Mouse (Mus musculus): ENCODE data around the gene Cnih1. TPM values are rescaled to one million over a fixed set of nuclear protein-coding genes. Genes with fewer than 3 reads are reported as not detected.
"Not testable (repeated sequence)": the region's sequence is repeated elsewhere in the genome, so short reads cannot be mapped to it uniquely, and the experiment has no call there.

Cnih1 gene
- 10 to 100 TPM; 54.7 to 55.2 TPM for total RNA-seq (2021)
- long read RNA-seq, experiment 1, transcript Cnih1-201 (5 exons, 1,538 nt), result major isoform, 50 of 53 reads
- long read RNA-seq, experiment 1, partial matches to known transcripts, result 1 of 53 reads
- long read RNA-seq, experiment 1, other reads (novel, unspliced or antisense), result 2 of 53 reads
- long read RNA-seq, experiment 2, transcript Cnih1-201 (5 exons, 1,538 nt), result major isoform, 56 of 56 reads
- long read RNA-seq, experiment 2, partial matches to known transcripts, result 0 of 56 reads
- long read RNA-seq, experiment 2, other reads (novel, unspliced or antisense), result 0 of 56 reads

GRCm38 (mm10) chr14:46787787-46788504, at the start of gene Cnih1:
Gene Cnih1, minus strand, starts transcription at chr14:46788411.
- Histone ChIP-seq H3K4me3 (peak within 1 kb of the TSS; percentile 93), H3K27ac (peak within 1 kb of the TSS; percentile 92)
- peak; percentile 93 for DNase-seq
- TF ChIP-seq CTCF (IDR thresholded peaks at IDR 0.05), result peak; percentile 94
- intact Hi-C loops (cut with DNase I), result loop anchor here (5.0 kb wide), 1 partner anchor 34 kb away; the partner anchor contains the start of gene Gmfb

GRCm38 (mm10) chr14:46832354-46833272, 44.4 kb upstream of the Cnih1 start:
- no peak for TF ChIP-seq CTCF (IDR thresholded peaks at IDR 0.05)
- H3K4me3 ChIP-seq, result peak overlapping the region; percentile 94
- peak overlapping the region; percentile 96 for H3K27ac ChIP-seq
- intact Hi-C loops (cut with DNase I), result loop anchor here (5.0 kb wide), 1 partner anchor 255 kb away; no protein-coding TSS in a partner anchor
- DNase-seq, result peak; percentile 70

- H3K27ac ChIP-seq, result peak within 1 kb of the TSS; percentile 96
Observed at GRCm38 (mm10) chr14:46831837-46832333, 43.7 kb upstream of the Cnih1 start, which contains the start of gene Cgrrf1. Gene Cgrrf1, plus strand, starts transcription at chr14:46832125.

GRCm38 (mm10) chr14:46831295-46831694, 43.1 kb upstream of the Cnih1 start:
- H3K4me3 ChIP-seq, result peak overlapping the region; percentile 94
- peak overlapping the region; percentile 96 for H3K27ac ChIP-seq
- intact Hi-C loops (cut with DNase I), result loop anchor here (5.0 kb wide), 1 partner anchor 256 kb away; no protein-coding TSS in a partner anchor
- DNase-seq, result no peak
- no peak for TF ChIP-seq CTCF (IDR thresholded peaks at IDR 0.05)

More at GRCm38 (mm10) chr14:46831837-46832333, 43.7 kb upstream of the Cnih1 start, which contains the start of gene Cgrrf1:
- peak; percentile 54 for TF ChIP-seq CTCF (IDR thresholded peaks at IDR 0.05)
- intact Hi-C loops (cut with DNase I), result loop anchor here (5.0 kb wide), 1 partner anchor 255 kb away; no protein-coding TSS in a partner anchor
- H3K4me3 ChIP-seq, result peak within 1 kb of the TSS; percentile 94
- peak; percentile 99 for DNase-seq

- intact Hi-C loops (cut with DNase I), result no loop called here
- H3K27ac ChIP-seq, result no peak overlapping the region
- no peak for DNase-seq
- H3K4me3 ChIP-seq, result no peak overlapping the region
- no peak for TF ChIP-seq CTCF (IDR thresholded peaks at IDR 0.05)
Observed at GRCm38 (mm10) chr14:46827430-46827829, 39.2 kb upstream of the Cnih1 start.

GRCm38 (mm10) chr14:46823996-46824395, 35.8 kb upstream of the Cnih1 start:
- intact Hi-C loops (cut with DNase I), result loop anchor here (5.0 kb wide), 2 partner anchors 37 to 58 kb away; partner anchors contain the start of genes Cnih1 and Samd4
- no peak overlapping the region for H3K4me3 ChIP-seq
- no peak overlapping the region for H3K27ac ChIP-seq
- no peak for DNase-seq
- TF ChIP-seq CTCF (IDR thresholded peaks at IDR 0.05), result no peak

GRCm38 (mm10) chr14:46821873-46822716, 33.9 kb upstream of the Cnih1 start, which contains the start of gene Gmfb:
Gene Gmfb, minus strand, starts transcription at chr14:46822242.
- TF ChIP-seq CTCF (IDR thresholded peaks at IDR 0.05), result peak; percentile 40
- peak within 1 kb of the TSS; percentile 100 for H3K27ac ChIP-seq
- intact Hi-C loops (cut with DNase I), result loop anchor here (5.0 kb wide), 2 partner anchors 35 to 60 kb away; partner anchors contain the start of genes Cnih1 and Samd4
- peak within 1 kb of the TSS; percentile 97 for H3K4me3 ChIP-seq
- peak; percentile 98 for DNase-seq

GRCm38 (mm10) chr14:46821271-46821872, 33.2 kb upstream of the Cnih1 start:
- Histone ChIP-seq H3K4me3 (peak overlapping the region; percentile 97), H3K27ac (peak overlapping the region; percentile 100)
- DNase-seq, result no peak
- intact Hi-C loops (cut with DNase I), result loop anchor here (5.0 kb wide), 2 partner anchors 34 to 61 kb away; partner anchors contain the start of genes Cnih1 and Samd4
- no peak for TF ChIP-seq CTCF (IDR thresholded peaks at IDR 0.05)

GRCm38 (mm10) chr14:46819961-46820360, 31.8 kb upstream of the Cnih1 start:
- not testable (repeated sequence) for H3K27ac ChIP-seq, DNase-seq
- 0 out of 2 replicates have a peak overlapping the region, but pooled peaks have one; percentile 7 for H3K4me3 ChIP-seq
- intact Hi-C loops (cut with DNase I), result loop anchor here (5.0 kb wide), 2 partner anchors 33 to 62 kb away; partner anchors contain the start of genes Cnih1 and Samd4

- Histone ChIP-seq H3K4me3 (no peak overlapping the region), H3K27ac (no peak overlapping the region)
- no peak for DNase-seq
- no peak for TF ChIP-seq CTCF (IDR thresholded peaks at IDR 0.05)
- intact Hi-C loops (cut with DNase I), result no loop called here
Observed at GRCm38 (mm10) chr14:46818743-46819142, 30.5 kb upstream of the Cnih1 start.

All from gastrocnemius, adult 2 months (tissue).